Mouse (Mus musculus): ENCODE measurements around the gene Tet2. TPM values are rescaled to one million over a fixed set of nuclear protein-coding genes. Genes with fewer than 3 reads are reported as not detected.
"Not testable (repeated sequence)": the region's sequence is repeated elsewhere in the genome, so short reads cannot be mapped to it uniquely, and the experiment has no call there.

Gene Tet2
- total RNA-seq, 2 experiments from 2014 or later: 79.2 to 104 TPM

DNA sequence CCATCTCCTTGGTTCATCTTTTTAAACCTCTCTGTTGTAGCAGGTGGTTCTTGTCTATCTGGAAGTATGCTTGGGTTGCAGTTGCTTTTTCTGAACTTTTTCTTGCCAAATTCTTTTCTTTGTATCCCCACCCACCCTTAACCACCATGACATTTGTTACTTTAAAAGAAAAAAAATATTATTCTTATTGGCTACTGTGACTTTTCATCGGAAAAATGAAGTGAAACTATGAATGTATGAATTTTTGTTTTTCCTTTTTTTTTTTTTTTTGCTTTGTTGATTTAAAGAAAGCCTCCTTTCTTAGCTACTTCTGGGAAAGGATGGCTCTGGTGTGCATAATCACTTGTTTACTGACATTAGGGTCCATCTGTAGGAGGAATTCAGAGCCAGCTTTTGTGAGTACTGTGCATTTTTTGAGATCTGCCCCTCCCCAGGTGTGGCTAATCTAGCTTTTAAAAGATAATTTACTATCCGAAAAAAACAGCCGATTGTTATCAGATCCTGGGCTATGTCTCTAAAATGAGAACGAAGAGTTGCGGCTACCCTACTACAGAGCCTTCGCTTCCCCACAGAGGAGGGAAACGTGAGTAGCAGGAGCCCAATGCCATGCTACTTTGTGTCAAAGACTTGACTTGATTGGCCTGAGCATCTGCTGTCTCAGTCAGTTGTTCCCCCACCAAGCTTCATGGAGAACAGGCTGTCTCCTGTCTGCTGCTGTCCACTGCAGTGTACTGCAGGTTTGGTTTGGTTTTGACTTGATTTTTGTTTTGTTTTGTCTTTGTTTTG lies 4.6 kb upstream of the Tet2 start:
- DNase-seq (ENCODE audit: low spot score in 2 of 2): no peak

DNA sequence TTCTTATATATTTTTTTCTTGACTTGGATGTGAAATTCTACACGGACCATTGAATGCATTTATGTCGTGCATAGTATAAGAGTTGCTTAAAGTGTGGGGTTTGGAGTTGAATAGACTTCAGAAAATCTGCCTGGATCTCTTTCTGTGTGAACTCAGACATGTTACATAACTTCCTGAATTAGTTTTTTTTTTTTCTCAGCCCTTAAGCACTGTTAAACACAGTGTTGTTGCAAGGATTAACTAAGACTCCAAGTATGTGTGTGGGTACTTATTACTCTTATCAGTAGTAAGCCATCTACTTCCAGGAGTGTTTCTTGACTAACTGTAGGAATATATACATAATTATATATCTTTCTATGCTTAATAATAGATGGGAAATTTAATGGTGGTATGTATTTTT lies 3.7 kb upstream of the Tet2 start:
- DNase-seq (ENCODE audit: low spot score in 2 of 2): no peak

DNA sequence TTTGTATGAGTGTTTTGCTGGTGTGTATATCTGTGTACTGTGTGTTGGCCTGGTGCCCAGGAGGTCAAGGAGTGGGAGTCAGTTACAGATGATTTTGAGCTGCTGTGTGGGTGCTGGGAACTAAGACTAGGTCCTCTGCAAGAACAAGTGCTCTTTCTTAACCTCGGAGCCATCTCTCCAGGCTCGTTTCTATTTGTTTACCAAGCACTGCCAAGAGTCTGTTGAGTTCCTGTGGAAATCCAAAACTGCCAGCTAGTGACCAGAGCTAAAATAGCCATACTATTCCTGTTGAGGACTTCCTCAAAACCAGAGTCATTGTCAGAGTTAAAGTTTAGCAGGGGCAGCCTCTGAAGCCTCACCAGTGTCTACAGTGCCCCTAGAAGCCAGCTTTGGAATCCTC lies 1.9 kb upstream of the Tet2 start:
- no peak for DNase-seq (ENCODE audit: low spot score in 2 of 2)

DNA sequence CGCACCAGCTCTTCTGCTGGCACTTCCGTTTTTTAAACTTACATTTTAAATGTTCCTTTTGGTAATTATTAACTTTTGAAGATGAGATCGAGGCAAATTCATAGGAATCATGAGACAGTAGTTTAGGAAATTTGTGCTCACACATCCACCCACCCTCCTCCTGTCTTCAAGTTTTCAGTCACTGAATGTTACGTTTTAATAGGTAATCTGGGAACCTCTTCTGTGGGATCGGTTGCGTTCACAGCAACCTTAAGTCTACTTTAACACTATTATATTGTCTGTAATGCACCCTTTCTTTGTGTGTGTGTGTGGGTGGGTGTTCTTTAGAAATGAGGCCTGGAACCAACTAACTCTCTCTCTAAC lies 346 bp upstream of the Tet2 start:
- no peak for DNase-seq (ENCODE audit: low spot score in 2 of 2)

DNA sequence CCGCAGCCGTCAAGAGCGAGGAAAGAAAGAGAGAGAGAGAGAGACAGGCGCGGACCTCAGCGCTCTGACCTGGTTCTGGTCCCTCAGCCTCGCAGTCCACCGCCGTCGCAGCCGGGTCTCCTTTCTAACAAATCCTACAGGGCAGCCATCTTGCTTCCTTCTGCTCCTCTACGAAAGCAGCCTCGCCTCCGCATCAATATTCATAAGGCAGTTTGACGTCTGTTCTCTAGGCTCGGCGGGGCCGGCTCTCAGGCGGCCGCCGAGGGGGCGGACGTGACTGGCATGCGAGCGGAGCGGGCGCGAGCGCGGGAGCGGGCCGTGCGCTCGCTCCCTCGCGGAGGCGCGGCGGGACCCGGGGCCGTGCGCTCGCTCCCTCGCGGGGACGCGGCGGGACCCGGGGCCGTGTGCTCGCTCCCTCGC lies 798 bp downstream of the Tet2 start:
- DNase-seq (ENCODE audit: low spot score in 2 of 2): peak; percentile 71 to 83

DNA sequence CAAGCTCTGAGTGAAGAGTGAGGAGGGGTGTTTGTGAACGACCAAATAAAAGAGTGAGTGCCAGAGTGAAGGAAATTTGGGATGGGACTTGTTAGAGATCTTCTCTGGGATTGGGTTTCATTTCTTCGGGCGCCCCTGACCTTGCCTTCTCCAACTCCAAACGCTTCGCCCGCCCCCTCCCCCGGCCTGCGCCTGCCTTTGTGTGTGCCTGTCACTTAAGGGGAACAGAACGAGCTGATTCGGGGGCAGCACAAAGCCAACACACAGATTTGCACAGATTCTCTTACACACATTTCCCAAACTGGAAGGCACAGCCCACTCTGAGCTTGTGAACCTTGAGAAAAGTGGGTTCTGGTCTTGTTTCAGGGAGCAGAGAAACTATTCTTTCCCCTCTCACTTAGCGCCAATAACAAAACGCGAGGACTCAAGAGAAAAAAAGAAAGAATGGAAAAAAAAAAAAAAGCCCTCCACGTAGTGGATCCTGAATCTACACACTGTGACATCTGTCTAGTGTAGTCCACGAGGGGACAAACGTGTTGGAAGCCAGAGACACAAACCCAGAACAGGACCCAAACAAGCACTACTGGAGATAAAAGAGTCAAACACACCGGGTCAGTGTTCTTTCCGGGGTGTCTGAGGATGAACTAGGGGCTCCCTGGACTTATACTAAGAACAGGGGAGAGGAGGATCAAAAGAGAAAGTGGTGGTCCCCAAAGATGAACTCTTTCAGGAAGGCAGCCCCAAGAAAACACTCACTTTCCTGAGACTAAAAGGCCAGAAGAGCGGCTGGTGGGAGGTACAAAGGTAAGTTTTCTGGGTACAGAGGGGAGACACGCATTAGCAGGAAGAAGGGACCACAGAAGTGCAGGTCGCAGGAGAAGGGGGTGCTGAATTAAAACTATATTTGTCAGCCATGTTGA lies 1.6 kb downstream of the Tet2 start:
- peak in 1 of 2 experiments; percentile 45 for DNase-seq (ENCODE audit: low spot score in 2 of 2)

DNA sequence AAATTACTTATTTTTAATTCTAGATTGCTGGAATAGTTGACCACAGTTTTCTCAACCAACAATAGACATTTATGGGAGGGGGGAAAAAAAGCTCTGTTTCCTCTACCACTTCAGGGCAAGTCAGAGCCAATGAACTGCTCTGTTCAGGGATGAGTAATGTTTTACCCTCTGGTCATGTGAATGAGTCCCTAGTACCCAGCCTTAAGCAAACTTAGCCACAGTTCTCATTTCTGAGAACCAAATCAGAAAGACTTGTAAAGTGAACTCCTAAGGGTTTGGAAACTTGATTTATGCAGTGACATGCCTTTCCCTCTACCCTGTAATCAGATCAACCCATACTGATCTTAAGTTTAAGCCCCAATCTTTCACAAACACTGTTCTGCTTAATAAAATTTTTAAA lies 2.9 kb downstream of the Tet2 start:
- DNase-seq (ENCODE audit: low spot score in 2 of 2): no peak

DNA sequence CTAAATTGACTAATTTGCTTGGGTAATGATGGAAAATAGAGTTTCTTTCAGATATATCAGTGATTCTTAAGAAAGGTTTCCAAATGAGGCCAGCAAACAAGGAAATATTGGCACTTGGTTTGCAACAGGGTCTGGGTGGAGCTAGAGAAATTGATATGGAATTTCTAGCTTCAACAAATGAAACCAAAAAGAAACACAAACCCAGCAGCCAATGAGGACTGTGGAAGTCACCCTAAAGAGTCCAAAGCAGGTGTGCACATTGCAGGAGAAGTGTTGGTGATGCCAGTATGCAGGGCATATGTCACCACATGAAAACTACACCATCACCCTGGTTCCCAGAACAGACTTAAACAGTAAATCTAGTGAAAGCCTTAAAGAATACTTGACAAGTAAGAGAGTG lies 3.9 kb downstream of the Tet2 start:
- no peak for DNase-seq (ENCODE audit: low spot score in 2 of 2)

DNA sequence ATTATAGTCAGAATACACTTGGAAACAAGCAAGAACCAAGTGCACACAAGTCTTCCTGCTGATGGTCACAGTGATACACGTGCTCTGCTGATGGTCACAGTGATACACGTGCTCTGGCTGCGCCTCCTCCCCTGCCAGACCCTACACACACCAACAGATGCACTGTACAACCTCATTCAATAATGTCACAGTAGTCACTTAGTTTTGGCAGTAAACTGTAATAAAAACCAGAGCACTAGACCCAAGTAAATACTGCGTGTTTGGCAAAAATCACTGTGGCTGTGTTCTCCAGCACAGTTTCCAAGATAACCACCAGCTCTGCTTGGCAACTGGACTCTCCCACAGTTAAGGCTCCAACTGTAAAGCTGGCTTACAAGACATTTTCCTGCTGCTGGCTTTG lies 4.9 kb downstream of the Tet2 start:
- DNase-seq (ENCODE audit: low spot score in 2 of 2): no peak

DNA sequence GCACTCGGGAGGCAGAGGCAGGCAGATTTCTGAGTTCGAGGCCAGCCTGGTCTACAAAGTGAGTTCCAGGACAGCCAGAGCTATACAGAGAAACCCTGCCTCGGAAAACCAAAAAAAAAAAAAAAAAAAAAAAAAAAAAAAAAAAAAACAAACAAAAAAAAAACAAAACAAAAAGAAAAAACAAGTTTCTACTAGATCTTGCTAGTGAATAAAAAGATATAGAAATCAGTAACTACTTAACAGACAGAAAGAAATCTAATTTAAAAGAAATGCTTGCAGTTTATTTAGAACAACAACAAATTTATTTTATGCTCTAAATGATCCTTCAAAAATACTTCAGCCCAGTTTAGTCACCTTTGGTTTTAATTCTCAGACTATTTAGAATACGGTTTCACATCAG lies 6.4 kb downstream of the Tet2 start:
- DNase-seq (ENCODE audit: low spot score in 2 of 2): not testable (repeated sequence)

DNA sequence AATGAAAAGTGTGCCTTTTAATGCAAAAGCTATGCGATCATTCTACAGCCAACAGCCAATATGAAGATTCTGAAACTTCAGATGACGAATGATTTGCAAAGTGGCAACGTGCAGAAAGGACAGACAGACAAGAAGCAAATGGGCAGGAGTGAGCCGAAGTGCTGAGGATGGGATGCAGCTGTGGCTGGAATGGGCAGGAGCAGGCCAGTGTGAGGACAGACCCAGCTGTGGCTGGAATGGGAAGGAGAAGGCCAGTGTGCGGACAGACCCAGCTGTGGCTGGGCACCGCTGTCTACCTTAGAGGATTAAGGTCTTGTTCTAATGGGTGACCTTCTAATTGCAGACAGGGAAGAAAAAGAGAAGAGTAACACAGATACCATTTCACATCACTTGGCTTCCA lies 9.3 kb downstream of the Tet2 start:
- DNase-seq (ENCODE audit: low spot score in 2 of 2): no peak

DNA sequence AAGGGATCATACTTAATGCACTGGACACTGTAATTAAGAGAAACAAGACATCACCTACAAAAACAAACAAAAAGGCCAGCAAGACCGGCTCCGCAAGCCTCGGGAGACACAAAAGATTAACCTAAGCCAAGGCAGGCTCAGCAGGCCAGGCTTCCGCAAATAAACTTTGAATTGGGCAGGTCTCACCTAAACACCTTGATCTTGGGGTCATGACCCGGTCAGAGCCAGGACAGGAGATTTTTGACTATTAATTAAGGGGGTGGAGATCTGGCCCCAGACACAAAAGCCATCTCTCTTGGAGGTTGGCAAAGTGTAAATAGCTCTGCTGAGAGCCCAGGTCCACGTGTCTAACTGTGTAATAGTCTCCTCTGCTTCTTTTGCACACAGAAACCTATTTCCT lies 10.9 kb downstream of the Tet2 start:
- DNase-seq (ENCODE audit: low spot score in 2 of 2): no peak

DNA sequence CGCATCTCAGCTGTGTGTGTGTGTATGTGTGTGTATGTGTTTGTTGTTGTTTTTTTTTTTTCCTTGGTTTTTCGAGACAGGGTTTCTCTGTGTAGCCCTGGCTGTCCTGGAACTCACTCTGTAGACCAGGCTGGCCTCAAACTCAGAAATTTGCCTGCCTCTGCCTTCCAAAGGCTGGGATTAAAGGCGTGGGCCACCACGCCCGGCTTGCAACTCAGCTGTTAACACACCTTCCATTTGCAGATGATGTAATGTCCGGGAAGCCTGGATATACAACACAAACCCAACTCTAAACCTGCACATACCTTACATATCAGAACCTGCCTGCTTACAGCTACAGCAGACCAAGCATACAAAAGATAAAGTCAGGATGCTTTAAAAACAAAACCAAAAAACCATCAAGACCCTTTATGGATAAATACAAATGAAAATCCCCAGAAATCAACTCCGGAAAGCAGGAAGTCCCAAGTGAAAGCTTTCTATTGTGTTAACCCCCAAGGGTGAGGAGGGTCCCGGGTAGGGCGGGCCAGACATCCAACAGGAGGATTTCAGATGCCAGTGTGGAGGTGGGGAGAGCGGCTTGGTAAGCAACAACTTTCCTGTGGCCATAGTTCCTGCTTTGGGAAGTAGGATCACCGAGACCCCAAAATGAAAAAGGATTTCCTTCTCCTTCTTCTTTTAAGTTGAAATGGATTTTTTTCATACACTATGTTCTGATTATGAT lies 11.5 kb downstream of the Tet2 start:
- no peak for DNase-seq (ENCODE audit: low spot score in 2 of 2)

DNA sequence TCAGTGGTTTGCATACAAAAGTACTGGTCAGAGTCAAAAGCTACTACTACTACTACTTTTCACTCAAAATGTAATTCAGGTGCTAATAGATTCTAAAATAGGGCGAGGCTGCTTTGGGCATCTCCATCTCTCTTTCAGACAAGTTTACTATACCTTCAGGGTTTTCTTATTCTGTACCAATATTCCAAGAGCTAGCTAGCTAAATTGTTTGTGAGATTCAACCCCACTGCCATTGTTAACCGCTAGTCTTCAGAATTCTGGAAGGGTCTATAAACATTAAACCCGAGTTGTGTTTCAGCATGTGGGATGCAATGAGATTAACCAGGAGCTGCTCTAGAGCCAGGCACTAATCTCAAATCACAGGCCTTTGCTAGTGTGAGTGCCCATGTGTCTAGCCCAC lies 12.1 kb downstream of the Tet2 start:
- DNase-seq (ENCODE audit: low spot score in 2 of 2): no peak

DNA sequence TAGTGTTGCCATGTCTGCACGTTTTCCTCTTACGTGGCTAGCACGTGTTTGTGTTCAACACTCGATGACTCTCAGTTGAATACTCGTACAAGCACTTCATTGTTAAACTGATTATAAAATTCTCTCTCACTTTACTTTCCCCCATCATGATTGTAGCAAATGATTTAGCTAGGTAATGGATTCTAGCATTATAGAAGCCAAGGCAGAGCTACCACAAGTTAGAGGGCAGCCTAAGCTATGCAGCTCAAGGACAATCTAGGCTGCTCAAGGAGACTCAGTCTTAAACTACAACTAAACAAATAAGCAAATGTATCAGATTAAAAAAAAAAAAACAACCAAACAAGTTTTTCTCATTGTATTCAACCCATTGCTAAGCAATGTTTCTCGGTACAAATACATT lies 12.7 kb downstream of the Tet2 start:
- DNase-seq (ENCODE audit: low spot score in 2 of 2): no peak

DNA sequence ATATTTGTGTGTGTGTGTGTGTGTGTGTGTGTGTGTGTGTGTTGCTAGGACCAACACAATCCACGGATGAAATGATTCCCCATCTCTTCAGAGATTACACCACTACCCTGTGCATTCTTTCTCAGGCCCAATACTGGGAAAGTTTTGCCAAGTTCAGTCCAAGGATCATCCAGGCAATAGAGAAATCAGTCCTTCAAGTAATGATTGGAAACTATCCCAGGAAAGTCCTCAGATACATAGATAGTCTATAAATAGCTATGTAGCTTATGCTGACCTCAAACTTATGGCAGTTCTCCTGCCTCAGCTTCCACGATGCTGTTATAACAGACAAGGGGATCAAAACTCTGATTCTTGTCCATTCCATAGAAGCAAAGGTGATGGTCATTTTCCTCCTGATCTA lies 13.8 kb downstream of the Tet2 start:
- no peak for DNase-seq (ENCODE audit: low spot score in 2 of 2)

DNA sequence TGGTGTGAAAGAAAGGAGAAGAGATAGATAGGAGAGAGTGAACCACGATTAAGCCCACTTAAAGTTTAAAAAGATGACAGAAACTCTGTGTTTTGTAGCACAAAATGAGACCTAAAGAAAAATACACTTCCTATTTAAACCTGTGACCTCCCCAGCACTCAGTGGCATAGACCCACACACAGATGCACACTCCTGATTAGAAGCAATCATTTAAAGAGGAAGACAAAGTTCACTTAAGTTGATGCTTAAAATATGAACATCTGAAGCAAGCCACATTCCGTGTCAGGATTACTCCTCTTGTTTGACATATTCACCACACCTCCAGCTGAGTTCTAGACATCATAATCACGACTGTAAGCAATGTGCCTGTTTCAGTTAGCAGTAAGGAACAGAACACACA lies 14.3 kb downstream of the Tet2 start:
- no peak for DNase-seq (ENCODE audit: low spot score in 2 of 2)

DNA sequence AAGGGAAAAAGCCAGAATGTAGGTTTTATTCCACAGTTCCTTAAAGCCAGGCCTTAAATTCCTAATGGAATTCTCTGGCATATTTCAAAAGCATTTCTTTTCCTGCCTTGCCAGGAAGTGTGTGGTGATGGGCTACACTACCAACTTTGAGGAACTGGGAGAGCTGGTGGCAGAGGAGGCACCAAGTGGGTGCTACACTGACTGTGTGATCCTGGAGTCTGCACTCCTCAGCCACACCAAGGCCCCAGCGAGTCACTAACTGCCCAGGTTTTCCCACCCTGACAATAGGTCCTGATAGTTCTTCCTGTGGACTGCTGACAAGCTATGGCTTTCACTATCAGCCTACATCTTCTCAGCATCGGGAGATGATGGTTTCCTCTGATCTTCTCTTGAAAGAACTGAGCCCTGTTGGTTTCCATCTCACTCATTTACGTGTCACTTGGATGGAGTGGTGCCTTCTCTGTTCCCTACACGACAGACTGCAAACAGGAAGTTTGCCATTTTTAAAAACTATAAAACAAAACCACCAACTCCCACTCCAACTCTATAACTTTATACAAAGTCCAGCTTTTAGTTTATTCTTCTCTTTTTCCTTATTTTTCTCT lies 18.7 kb downstream of the Tet2 start:
- DNase-seq (ENCODE audit: low spot score in 2 of 2): no peak

DNA sequence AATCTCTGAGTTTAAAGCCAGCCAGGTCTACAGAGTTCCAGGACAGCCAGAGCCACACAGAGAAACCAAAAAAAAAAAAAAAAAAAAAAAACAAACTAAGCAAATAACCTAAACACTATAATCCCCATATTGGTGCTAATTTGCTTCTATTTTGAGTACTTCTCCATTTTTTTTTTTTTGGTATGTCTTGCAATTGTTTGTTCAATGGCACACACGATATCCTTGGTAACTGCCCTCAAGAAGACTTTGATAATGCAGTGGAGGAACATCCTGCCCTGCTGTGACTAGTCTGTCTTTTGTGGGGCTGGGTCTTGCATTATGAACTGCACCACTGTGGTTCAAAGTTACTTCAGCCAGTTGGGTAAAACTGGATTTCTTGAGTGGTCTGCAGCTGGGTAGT lies 19.4 kb downstream of the Tet2 start:
- DNase-seq (ENCODE audit: low spot score in 2 of 2): no peak

DNA sequence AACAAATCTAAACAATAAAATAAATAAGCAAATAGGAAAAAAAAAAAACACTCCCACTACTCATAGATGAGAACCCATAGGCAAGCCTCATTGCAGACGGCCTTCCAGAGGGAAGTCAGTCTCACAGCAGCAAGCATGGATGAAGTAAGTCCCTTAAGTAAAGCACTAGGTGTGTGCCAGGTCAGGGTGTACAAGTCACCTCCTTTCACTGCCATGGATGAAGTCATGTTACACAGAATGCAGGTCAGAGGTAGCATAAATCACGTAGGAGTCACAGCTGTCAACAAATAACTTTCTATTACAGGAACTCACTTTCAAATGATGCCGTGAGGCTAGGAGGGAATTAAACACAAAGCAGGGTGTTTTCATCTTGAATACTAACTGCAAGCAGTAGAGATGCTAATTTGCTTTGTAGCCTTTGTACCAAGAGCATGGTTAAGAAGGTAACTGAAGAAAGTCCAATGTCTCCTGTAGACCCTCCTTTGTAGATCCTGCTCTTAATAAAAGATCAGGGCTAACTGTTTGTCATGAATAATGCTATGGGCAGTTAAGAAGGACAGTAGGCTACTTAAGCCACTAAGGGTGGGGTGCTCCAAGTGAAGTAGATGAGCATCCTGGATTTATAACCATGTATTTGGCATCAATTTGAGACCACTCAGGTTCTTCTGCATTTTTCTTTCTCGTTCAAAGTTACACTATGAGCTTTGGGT lies 20.4 kb downstream of the Tet2 start:
- DNase-seq (ENCODE audit: low spot score in 2 of 2): no peak

DNA sequence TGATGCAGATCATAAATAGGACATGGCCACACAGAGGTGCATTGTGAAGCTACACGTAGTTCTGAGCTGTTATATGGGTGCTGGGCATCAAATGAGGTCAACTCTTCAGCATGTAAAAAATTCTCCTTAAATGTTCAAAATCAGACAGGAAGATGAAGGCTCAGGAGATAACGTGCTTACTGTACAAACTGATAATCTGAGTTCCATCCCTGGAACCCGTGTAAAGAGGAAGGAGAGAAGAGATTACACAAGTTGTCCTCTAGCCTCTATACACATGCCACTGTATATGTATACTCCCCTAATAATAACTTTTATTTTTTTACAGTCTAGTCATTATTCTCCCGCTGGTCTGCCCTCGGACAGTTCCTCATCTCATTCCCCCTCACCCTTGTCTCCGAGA lies 21.7 kb downstream of the Tet2 start:
- DNase-seq (ENCODE audit: low spot score in 2 of 2): no peak

Measured in gastrocnemius, postnatal 4 days (tissue).